Mouse (Mus musculus): ENCODE data around the gene Prss40. TPM values are rescaled to one million over a fixed set of nuclear protein-coding genes. Genes with fewer than 3 reads are reported as not detected.

Prss40 gene
- not detected in 2 replicates for polyA plus RNA-seq (2016; fragmentation: Nextera tagmentation; extraction: Ambion mirVana)

DNA sequence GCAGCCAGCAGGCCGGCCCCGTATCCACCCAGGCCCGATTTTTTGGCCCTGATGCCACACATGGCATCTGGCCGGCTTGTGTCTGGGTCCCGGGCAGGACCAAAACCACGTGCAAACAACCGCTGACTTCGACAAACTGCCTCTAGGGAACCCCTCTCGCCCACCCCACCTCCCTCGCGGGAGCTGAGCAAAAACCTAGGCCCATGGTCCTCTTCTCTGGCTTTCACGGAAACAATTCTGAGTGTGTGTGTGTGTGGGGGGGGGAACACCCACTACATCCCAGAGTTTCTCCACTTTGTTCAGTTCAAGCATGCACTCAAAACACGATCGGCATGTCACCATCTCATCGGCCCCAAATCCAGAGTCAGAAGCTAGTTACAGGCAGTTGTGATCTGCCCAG lies at the start of gene Prss40:
Gene Prss40, minus strand, starts transcription at position 101 of the 400 bp plus-strand sequence.
- Histone ChIP-seq H3K36me3 (no peaks in the 10 kb centered on the region), H3K27ac (no peak within 1 kb of the TSS), H3K4me1 (no peaks in the 10 kb centered on the region), H3K27me3 (no peaks in the 10 kb centered on the region), H3K9ac (no peak within 1 kb of the TSS), H3K4me3 (no peak within 1 kb of the TSS), H3K4me2 (replicated peaks) (no peak within 1 kb of the TSS), H3K9me3 (0 out of 2 replicates have a peak, but pooled peaks cover 3% of the 10 kb centered on the region)
- ATAC-seq (ENCODE audit: insufficient number of reproducible peaks, insufficient read depth, low FRiP score, low TSS enrichment): no peak
- 85% methylated on average over 15 of the region's 15 CpGs for WGBS

- Histone ChIP-seq H3K4me3 (no peak overlapping the region), H3K4me1 (no peaks in the 10 kb centered on the region), H3K27me3 (no peaks in the 10 kb centered on the region), H3K9me3 (no peaks in the 10 kb centered on the region), H3K27ac (no peak overlapping the region), H3K9ac (no peak overlapping the region), H3K4me2 (replicated peaks) (no peak overlapping the region), H3K36me3 (no peaks in the 10 kb centered on the region)
- 16% methylated on average over 8 of the region's 8 CpGs for WGBS
- no peak for ATAC-seq (ENCODE audit: insufficient number of reproducible peaks, insufficient read depth, low FRiP score, low TSS enrichment)
Observed at GRCm38 (mm10) chr1:34602363-34602762, 41.6 kb upstream of the Prss40 start.

GRCm38 (mm10) chr1:34601323-34602047 lies 40.7 kb upstream of the Prss40 start:
- no peak for ATAC-seq (ENCODE audit: insufficient number of reproducible peaks, insufficient read depth, low FRiP score, low TSS enrichment)
- no peak overlapping the region for H3K4me3 ChIP-seq
- no peaks in the 10 kb centered on the region for H3K4me1 ChIP-seq
- 79% methylated on average over 3 of the region's 3 CpGs for WGBS
- no peaks in the 10 kb centered on the region for H3K27me3 ChIP-seq
- no peak overlapping the region for H3K4me2 ChIP-seq (replicated peaks)
- no peak overlapping the region for H3K27ac ChIP-seq
- no peaks in the 10 kb centered on the region for H3K36me3 ChIP-seq
- H3K9me3 ChIP-seq: no peaks in the 10 kb centered on the region
- no peak overlapping the region for H3K9ac ChIP-seq

DNA sequence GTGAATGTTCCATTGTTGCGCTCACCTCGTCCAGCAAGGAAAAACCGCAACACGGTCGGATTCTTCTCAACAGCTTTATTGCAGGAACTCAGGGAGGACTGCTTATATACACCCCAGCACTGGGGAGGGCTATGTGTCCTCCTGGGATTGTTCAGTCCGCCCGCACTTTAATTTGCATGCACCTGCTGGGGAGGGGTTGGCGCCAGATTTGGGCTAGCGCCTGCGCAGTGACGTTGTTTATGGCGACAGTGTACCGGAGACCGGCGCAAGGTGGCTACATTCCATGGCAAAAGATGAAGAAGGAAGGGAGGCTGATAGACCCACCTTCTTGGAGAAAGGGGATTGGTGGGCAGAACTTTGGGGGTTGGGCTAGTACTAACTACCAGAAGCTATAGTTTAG lies 39.3 kb upstream of the Prss40 start:
- no peaks in the 10 kb centered on the region for H3K9me3 ChIP-seq
- H3K27me3 ChIP-seq: no peaks in the 10 kb centered on the region
- no peak overlapping the region for H3K4me3 ChIP-seq
- H3K27ac ChIP-seq: no peak overlapping the region
- no peaks in the 10 kb centered on the region for H3K4me1 ChIP-seq
- no peak for ATAC-seq (ENCODE audit: insufficient number of reproducible peaks, insufficient read depth, low FRiP score, low TSS enrichment)
- H3K36me3 ChIP-seq: no peaks in the 10 kb centered on the region
- 68% methylated on average over 15 of the region's 15 CpGs for WGBS
- no peak overlapping the region for H3K4me2 ChIP-seq (replicated peaks)
- H3K9ac ChIP-seq: no peak overlapping the region

DNA sequence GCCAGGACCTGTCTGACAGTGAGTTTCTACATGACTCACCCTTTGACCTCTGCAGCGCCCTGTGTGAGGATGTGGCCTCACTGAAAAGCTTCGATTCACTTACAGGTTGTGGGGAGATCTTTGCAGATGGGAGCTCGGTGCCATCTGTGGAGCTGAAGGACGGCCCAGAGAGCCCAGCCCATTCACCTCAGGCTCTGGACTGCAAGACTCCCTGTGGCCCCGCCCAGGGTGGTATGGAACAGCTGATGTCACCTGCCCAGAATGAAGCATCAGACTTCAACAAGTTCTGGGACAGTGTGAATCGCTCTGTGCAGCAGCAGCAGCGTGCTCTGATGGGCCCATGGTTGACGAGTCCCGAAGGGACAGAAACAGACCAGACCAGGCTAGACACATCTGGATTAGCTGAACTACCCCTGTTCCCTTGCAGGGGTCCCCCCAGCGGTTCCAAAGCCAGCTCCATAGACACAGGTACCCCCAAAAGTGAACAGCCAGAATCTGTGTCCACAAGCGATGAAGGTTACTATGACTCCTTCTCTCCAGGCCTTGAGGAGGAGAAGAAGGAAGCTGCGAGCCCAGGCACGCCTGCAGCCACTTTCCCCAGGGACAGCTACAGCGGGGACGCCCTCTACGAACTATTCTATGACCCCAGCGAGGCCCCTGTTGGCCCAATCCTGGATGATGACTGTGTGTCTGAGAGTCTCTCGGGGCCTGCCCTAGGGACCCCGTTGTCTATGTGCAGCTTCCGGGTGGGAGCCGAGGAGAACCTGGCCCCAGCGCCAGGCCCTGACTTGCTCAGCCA lies 26.8 kb upstream of the Prss40 start:
- no peak overlapping the region for H3K4me3 ChIP-seq
- no peaks in the 10 kb centered on the region for H3K4me1 ChIP-seq
- no peaks in the 10 kb centered on the region for H3K36me3 ChIP-seq
- no peak overlapping the region for H3K27ac ChIP-seq
- WGBS: 80% methylated on average over 22 of the region's 22 CpGs
- H3K9me3 ChIP-seq: no peaks in the 10 kb centered on the region
- no peak overlapping the region for H3K4me2 ChIP-seq (replicated peaks)
- H3K27me3 ChIP-seq: no peaks in the 10 kb centered on the region
- ATAC-seq (ENCODE audit: insufficient number of reproducible peaks, insufficient read depth, low FRiP score, low TSS enrichment): no peak
- no peak overlapping the region for H3K9ac ChIP-seq

- Histone ChIP-seq H3K4me2 (replicated peaks) (no peak overlapping the region), H3K36me3 (no peaks in the 10 kb centered on the region), H3K27me3 (peaks cover 10% of the 10 kb centered on the region), H3K27ac (no peak overlapping the region), H3K4me3 (no peak overlapping the region), H3K9me3 (no peaks in the 10 kb centered on the region), H3K4me1 (no peaks in the 10 kb centered on the region), H3K9ac (no peak overlapping the region)
- no peak for ATAC-seq (ENCODE audit: insufficient number of reproducible peaks, insufficient read depth, low FRiP score, low TSS enrichment)
- 76% methylated on average over 4 of the region's 4 CpGs for WGBS
Observed at GRCm38 (mm10) chr1:34584736-34585135, 24.0 kb upstream of the Prss40 start.

DNA sequence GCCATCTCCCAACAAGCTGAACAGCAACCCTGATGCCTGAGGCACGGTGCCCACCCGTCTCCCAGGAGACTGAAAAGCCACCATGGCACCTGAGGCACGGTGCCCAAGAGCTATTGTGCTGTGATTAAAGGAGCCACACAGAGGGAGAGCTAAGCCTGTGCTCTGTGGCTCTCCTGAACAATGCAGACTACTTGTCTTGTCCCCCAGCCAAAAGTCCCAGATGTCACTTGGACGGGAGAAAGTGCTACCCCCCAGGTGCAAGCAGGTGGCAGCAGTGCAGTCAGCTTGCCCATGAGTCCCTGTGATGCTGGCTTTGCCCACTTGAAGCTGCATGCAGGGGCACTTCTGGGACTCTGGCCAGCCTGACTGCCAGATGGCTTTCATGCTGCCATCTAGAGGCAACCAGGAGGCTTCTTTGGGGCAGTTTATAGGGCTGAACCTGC lies 23.1 kb upstream of the Prss40 start:
- Histone ChIP-seq H3K9ac (no peak overlapping the region), H3K4me1 (no peaks in the 10 kb centered on the region), H3K27me3 (peaks cover 17% of the 10 kb centered on the region), H3K4me3 (no peak overlapping the region), H3K4me2 (replicated peaks) (no peak overlapping the region), H3K36me3 (no peaks in the 10 kb centered on the region), H3K9me3 (no peaks in the 10 kb centered on the region), H3K27ac (no peak overlapping the region)
- ATAC-seq (ENCODE audit: insufficient number of reproducible peaks, insufficient read depth, low FRiP score, low TSS enrichment): no peak
- 23% methylated on average over 4 of the region's 4 CpGs for WGBS

DNA sequence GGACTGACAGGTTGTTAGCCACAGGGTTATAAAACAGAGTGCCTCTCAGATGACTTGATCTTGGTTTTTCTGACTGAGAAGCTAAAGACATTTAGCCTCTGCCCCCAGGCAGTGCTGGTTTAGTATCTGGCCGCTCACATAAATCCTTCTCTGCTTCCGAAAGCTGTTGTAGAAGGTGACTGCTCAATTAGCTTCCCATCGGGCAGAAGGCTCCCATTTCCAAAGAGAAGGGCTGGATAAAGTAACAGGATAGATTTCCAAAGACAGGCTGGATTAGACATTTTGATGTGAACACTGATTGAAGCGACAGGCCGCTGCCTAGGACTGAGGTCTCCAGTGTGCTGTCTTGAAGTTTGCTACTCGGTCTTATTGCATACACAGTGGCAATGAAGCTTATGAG lies 21.5 kb upstream of the Prss40 start:
- Histone ChIP-seq H3K9ac (no peak overlapping the region), H3K9me3 (no peaks in the 10 kb centered on the region), H3K4me1 (no peaks in the 10 kb centered on the region), H3K27me3 (peaks cover 29% of the 10 kb centered on the region), H3K36me3 (no peaks in the 10 kb centered on the region), H3K27ac (no peak overlapping the region), H3K4me3 (no peak overlapping the region), H3K4me2 (replicated peaks) (no peak overlapping the region)
- 69% methylated on average over 6 of the region's 6 CpGs for WGBS
- no peak for ATAC-seq (ENCODE audit: insufficient number of reproducible peaks, insufficient read depth, low FRiP score, low TSS enrichment)

DNA sequence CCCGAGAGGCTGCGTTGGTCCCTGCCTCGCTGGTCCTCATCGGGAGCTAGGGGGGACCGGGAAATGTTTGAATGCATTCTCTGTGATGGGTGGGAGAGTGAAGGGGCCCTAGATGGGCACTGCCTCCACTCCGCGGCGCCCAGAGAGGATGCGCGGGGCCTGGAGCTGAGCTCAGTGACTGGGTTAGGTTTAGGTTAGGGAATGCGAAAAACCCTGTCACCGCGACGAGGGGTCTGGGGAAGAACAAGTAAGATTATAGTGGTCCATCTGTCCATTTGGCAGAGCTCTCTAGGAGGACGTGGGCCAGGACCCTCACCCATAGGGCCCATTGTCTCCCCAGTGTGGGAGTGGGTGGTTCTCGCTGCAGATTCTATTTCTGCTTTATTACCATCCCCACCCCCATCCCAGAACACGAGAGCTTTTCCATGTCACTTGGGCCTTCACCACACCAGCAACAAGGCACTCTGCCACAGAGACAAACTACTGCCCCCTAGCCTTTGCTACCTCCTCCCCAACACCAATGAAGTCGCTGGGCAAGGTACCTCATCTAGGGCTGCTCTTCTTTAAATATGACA lies 19.1 kb upstream of the Prss40 start:
- no peak overlapping the region for H3K9ac ChIP-seq
- no peaks in the 10 kb centered on the region for H3K4me1 ChIP-seq
- peaks cover 29% of the 10 kb centered on the region for H3K27me3 ChIP-seq
- no peak overlapping the region for H3K27ac ChIP-seq
- ATAC-seq (ENCODE audit: insufficient number of reproducible peaks, insufficient read depth, low FRiP score, low TSS enrichment): no peak
- no peaks in the 10 kb centered on the region for H3K36me3 ChIP-seq
- 1% methylated on average over 18 of the region's 18 CpGs for WGBS
- peak overlapping the region; percentile 78 for H3K4me2 ChIP-seq (replicated peaks)
- peak overlapping the region; percentile 41 for H3K4me3 ChIP-seq
- no peaks in the 10 kb centered on the region for H3K9me3 ChIP-seq

- H3K27me3 ChIP-seq: peaks cover 29% of the 10 kb centered on the region
- under 1% methylated on average over 53 of the region's 53 CpGs for WGBS
Observed at GRCm38 (mm10) chr1:34578851-34579781, 18.4 kb upstream of the Prss40 start, which contains the start of gene Amer3. Gene Amer3 (plus strand): TSS chr1:34579657.

GRCm38 (mm10) chr1:34573221-34573620 lies 12.5 kb upstream of the Prss40 start:
- Histone ChIP-seq H3K27me3 (peaks cover 6% of the 10 kb centered on the region), H3K9ac (no peak overlapping the region), H3K4me2 (replicated peaks) (no peak overlapping the region), H3K27ac (no peak overlapping the region), H3K36me3 (no peaks in the 10 kb centered on the region), H3K9me3 (no peaks in the 10 kb centered on the region), H3K4me3 (no peak overlapping the region), H3K4me1 (no peaks in the 10 kb centered on the region)
- no peak for ATAC-seq (ENCODE audit: insufficient number of reproducible peaks, insufficient read depth, low FRiP score, low TSS enrichment)
- 82% methylated on average over 6 of the region's 6 CpGs for WGBS

More at GRCm38 (mm10) chr1:34578851-34579781, 18.4 kb upstream of the Prss40 start, which contains the start of gene Amer3:
- H3K9ac ChIP-seq: no peak within 1 kb of the TSS
- no peak within 1 kb of the TSS for H3K27ac ChIP-seq
- no peaks in the 10 kb centered on the region for H3K36me3 ChIP-seq
- peak; percentile 86 for ATAC-seq (ENCODE audit: insufficient number of reproducible peaks, insufficient read depth, low FRiP score, low TSS enrichment)
- peak within 1 kb of the TSS; percentile 78 for H3K4me2 ChIP-seq (replicated peaks)
- H3K4me1 ChIP-seq: no peaks in the 10 kb centered on the region
- no peaks in the 10 kb centered on the region for H3K9me3 ChIP-seq
- peak within 1 kb of the TSS; percentile 41 for H3K4me3 ChIP-seq
